Mouse (Mus musculus): ENCODE results near the gene Hmgcll1.

- TF ChIP-seq ZNF384 (IDR thresholded peaks at IDR 0.05; ENCODE audit: low read depth, low read length) (no peak), ZC3H11A (IDR thresholded peaks at IDR 0.05; ENCODE audit: borderline replicate concordance, low read depth, low read length) (no peak), HCFC1 (IDR thresholded peaks at IDR 0.05; ENCODE audit: borderline replicate concordance, insufficient read depth, low read length) (no peak)
Measured at GRCm38 (mm10) chr9:76061492-76061891, 46.8 kb downstream of the Hmgcll1 start.

All from ES-E14 (cell line).